Mouse (Mus musculus) forebrain, embryonic 15.5 days (tissue): ENCODE data around the gene Anapc2. TPM values are rescaled to one million over a fixed set of nuclear protein-coding genes. Genes with fewer than 3 reads are reported as not detected.
A peak's percentile ranks its signal among the peaks of the same experiment; 100 is the strongest.

ENCODE experiments used
- ATAC-seq: fragments of 200-750 bp; cut with Nextera tagmentation; replicated peaks from 2 replicates; pipeline ENCODE4 v1.8.0; 2017; ENCODE audit warnings: mild to moderate bottlenecking, moderate TSS enrichment, moderate library complexity
- H3K27ac ChIP-seq: fragments of 300-500 bp; sonication (generic); replicated peaks from 2 replicates; pipeline ENCODE4 v1.5.1; 2015; ENCODE audit warnings: mild to moderate bottlenecking, inconsistent platforms
- H3K27me3 ChIP-seq: fragments of 300-500 bp; sonication (generic); 2 replicates; pipeline ENCODE4 v1.6.1; 2015; ENCODE audit warnings: inconsistent platforms
- H3K36me3 ChIP-seq: fragments of 300-500 bp; sonication (generic); 2 replicates; pipeline ENCODE4 v1.6.1; 2015; ENCODE audit warnings: mild to moderate bottlenecking, inconsistent platforms
- H3K4me1 ChIP-seq: fragments of 300-500 bp; sonication (generic); 2 replicates; pipeline ENCODE4 v1.6.1; 2015; ENCODE audit warnings: inconsistent platforms
- H3K4me2 ChIP-seq: fragments of 300-500 bp; sonication (generic); replicated peaks from 2 replicates; pipeline ENCODE4 v1.6.1; 2015; ENCODE audit warnings: mild to moderate bottlenecking, inconsistent platforms
- H3K4me3 ChIP-seq: fragments of 300-500 bp; sonication (generic); 2 replicates; pipeline ENCODE4 v1.5.1; 2015; ENCODE audit warnings: mild to moderate bottlenecking, inconsistent platforms
- H3K9ac ChIP-seq: fragments of 300-500 bp; sonication (generic); replicated peaks from 2 replicates; pipeline ENCODE4 v1.6.1; 2015; ENCODE audit warnings: mild to moderate bottlenecking, inconsistent platforms
- H3K9me3 ChIP-seq: fragments of 300-500 bp; sonication (generic); 2 replicates; pipeline ENCODE4 v1.6.1; 2016; ENCODE audit warnings: inconsistent platforms
- WGBS: fragments of 180-500 bp; shearing (Covaris S2); methylation state at CpG from one replicate; pipeline ENCODE4 v1.1.7; 2015; ENCODE audit warnings: mixed read lengths; 5-methylcytosine and 5-hydroxymethylcytosine counted together
- polyA plus RNA-seq: library from polyadenylated mRNA; unstranded; fragments of >200 nt; fragmentation: Nextera tagmentation; extraction: Ambion mirVana; gene quantifications from 2 replicates; pipeline ENCODE4 v1.2.1, GENCODE M21; 2015

The Anapc2 gene
- polyA plus RNA-seq, 1 experiment from 2014 or later: 150 TPM

- 83% methylated on average over 8 of the region's 8 CpGs for WGBS
- no peak for ATAC-seq
- Histone ChIP-seq H3K36me3 (no peaks in the 10 kb centered on the region; the same call in 1 of the 2 replicates), H3K27ac (no peak overlapping the region), H3K9me3 (no peaks in the 10 kb centered on the region), H3K4me2 (no peak overlapping the region), H3K27me3 (peaks cover 41% of the 10 kb centered on the region), H3K4me1 (peaks cover 7% of the 10 kb centered on the region), H3K9ac (no peak overlapping the region), H3K4me3 (no peak overlapping the region)
These were observed 24.8 kb downstream of the Anapc2 start for GRCm38 (mm10) chr2:25297093-25297492.

- Histone ChIP-seq H3K9me3 (no peaks in the 10 kb centered on the region), H3K36me3 (no peaks in the 10 kb centered on the region; the same call in 1 of the 2 replicates), H3K4me2 (no peak overlapping the region), H3K27ac (no peak overlapping the region), H3K9ac (no peak overlapping the region), H3K4me3 (no peak overlapping the region), H3K27me3 (peaks cover 31% of the 10 kb centered on the region), H3K4me1 (no peaks in the 10 kb centered on the region)
- 81% methylated on average over 10 of the region's 10 CpGs for WGBS
- ATAC-seq: no peak
These were observed 25.8 kb downstream of the Anapc2 start for GRCm38 (mm10) chr2:25298046-25298445.

DNA sequence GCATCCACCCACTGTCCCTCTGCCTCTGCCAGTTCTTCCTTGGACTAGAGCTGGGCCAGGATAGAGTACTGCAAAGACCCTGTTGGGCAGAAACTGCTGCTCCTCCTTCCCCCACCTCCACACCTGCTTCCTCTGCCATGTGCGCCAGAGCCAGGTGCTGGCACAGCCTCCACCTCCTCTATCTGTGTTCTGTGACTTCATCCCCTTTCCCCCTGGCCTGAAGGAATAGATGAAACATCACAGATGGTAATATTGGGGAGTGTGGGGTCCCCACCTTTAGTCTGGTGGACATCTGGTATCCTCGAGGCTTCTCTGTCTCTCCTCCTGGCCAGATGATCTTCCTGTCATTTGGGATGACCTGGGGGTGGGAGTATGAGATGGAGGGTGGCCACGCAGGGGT, 31.2 kb downstream of the Anapc2 start:
- no peak overlapping the region for H3K9ac ChIP-seq
- ATAC-seq: no peak
- H3K36me3 ChIP-seq: no peaks in the 10 kb centered on the region; the same call in 1 of the 2 replicates
- no peak overlapping the region for H3K4me2 ChIP-seq
- H3K27me3 ChIP-seq: peaks cover 43% of the 10 kb centered on the region
- H3K27ac ChIP-seq: no peak overlapping the region
- 72% methylated on average over 3 of the region's 3 CpGs for WGBS
- no peaks in the 10 kb centered on the region for H3K9me3 ChIP-seq
- H3K4me3 ChIP-seq: no peak overlapping the region
- H3K4me1 ChIP-seq: peaks cover 9% of the 10 kb centered on the region

DNA sequence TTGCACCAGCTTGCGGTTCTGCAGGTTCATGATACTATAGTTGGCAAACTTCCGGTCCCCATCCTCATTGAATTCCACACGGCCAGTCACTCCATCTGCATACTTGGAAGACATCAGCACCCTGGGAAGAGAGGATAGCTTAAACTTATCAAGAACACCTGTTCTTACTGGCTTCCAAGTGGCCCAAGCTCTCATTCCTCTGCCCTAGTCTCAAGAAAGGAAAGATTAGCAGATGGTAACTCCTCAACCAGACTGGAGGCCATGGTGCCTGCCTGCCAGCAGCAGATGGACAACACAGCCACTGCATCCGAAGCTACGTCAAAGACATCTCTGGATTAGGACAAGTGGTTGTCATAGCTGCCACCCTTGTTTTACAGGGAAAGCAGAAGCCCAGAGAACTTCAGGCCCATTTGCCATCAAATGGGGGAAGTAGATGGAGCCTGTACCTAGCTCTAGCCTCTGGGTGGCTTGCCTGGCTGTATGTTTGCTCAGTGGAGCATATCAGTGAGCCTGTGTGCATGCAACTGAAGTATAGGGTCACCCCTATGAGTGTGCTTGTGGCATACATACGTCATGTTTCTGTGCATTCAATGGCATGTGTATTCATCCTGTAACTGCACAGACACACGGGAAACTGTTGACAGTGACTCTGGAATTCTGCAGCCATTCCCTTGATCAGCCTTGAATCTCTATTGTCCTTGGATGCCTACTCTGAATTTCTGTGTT, 31.8 kb downstream of the Anapc2 start:
- no peaks in the 10 kb centered on the region for H3K9me3 ChIP-seq
- peak overlapping the region; percentile 78 for H3K4me2 ChIP-seq
- H3K27ac ChIP-seq: no peak overlapping the region
- peak overlapping the region; percentile 52 for H3K4me3 ChIP-seq
- peak; percentile 47 for ATAC-seq
- H3K9ac ChIP-seq: 0 out of 2 replicates have a peak overlapping the region, but pooled peaks have one; percentile 58
- H3K36me3 ChIP-seq: no peaks in the 10 kb centered on the region; the same call in 1 of the 2 replicates
- peaks cover 9% of the 10 kb centered on the region for H3K4me1 ChIP-seq
- H3K27me3 ChIP-seq: peaks cover 48% of the 10 kb centered on the region
- WGBS: 78% methylated on average over 7 of the region's 7 CpGs

- WGBS: 2% methylated on average over 45 of the region's 45 CpGs
- Histone ChIP-seq H3K36me3 (no peaks in the 10 kb centered on the region; the same call in 1 of the 2 replicates), H3K9me3 (no peaks in the 10 kb centered on the region), H3K4me3 (peak overlapping the region; percentile 52), H3K4me1 (peaks cover 9% of the 10 kb centered on the region), H3K27me3 (peaks cover 56% of the 10 kb centered on the region), H3K9ac (peak overlapping the region; percentile 58), H3K4me2 (peak overlapping the region; percentile 78), H3K27ac (peak overlapping the region; percentile 13; the same call in 1 of the 2 replicates)
- peak; percentile 80 for ATAC-seq
These were observed 32.6 kb downstream of the Anapc2 start for GRCm38 (mm10) chr2:25304657-25305541.

GRCm38 (mm10) chr2:25305587-25306359, 33.5 kb downstream of the Anapc2 start:
- Histone ChIP-seq H3K27ac (peak overlapping the region; percentile 13; the same call in 1 of the 2 replicates), H3K4me3 (peak overlapping the region; percentile 52), H3K9me3 (no peaks in the 10 kb centered on the region), H3K4me2 (peak overlapping the region; percentile 78), H3K9ac (peak overlapping the region; percentile 58), H3K36me3 (no peaks in the 10 kb centered on the region; the same call in 1 of the 2 replicates), H3K27me3 (peaks cover 64% of the 10 kb centered on the region), H3K4me1 (peaks cover 9% of the 10 kb centered on the region)
- WGBS: 49% methylated on average over 14 of the region's 14 CpGs
- ATAC-seq: peak; percentile 44; the same call in 1 of the 2 replicates

- Histone ChIP-seq H3K9me3 (no peaks in the 10 kb centered on the region), H3K27me3 (peaks cover 88% of the 10 kb centered on the region)
- 56% methylated on average over 10 of the region's 10 CpGs for WGBS
These were observed 37.9 kb downstream of the Anapc2 start for GRCm38 (mm10) chr2:25310180-25310579.

GRCm38 (mm10) chr2:25310969-25311368, 38.7 kb downstream of the Anapc2 start:
- Histone ChIP-seq H3K9ac (no peak overlapping the region), H3K4me3 (no peak overlapping the region), H3K4me1 (no peaks in the 10 kb centered on the region), H3K27me3 (peaks cover 92% of the 10 kb centered on the region), H3K9me3 (no peaks in the 10 kb centered on the region), H3K4me2 (no peak overlapping the region), H3K36me3 (no peaks in the 10 kb centered on the region), H3K27ac (no peak overlapping the region)
- 3% methylated on average over 21 of the region's 22 CpGs for WGBS
- no peak for ATAC-seq

More at GRCm38 (mm10) chr2:25310180-25310579, 37.9 kb downstream of the Anapc2 start:
- ATAC-seq: no peak
- Histone ChIP-seq H3K9ac (no peak overlapping the region), H3K36me3 (no peaks in the 10 kb centered on the region), H3K4me3 (no peak overlapping the region), H3K4me1 (peaks cover 3% of the 10 kb centered on the region), H3K4me2 (no peak overlapping the region), H3K27ac (no peak overlapping the region)

- Histone ChIP-seq H3K27ac (no peak overlapping the region), H3K4me2 (no peak overlapping the region), H3K9me3 (no peaks in the 10 kb centered on the region), H3K4me3 (no peak overlapping the region), H3K9ac (no peak overlapping the region), H3K27me3 (peaks cover 93% of the 10 kb centered on the region), H3K4me1 (no peaks in the 10 kb centered on the region), H3K36me3 (no peaks in the 10 kb centered on the region)
- WGBS: 3% methylated on average over 11 of the region's 11 CpGs
- ATAC-seq: no peak
These were observed 39.2 kb downstream of the Anapc2 start for GRCm38 (mm10) chr2:25311491-25311891.

- Histone ChIP-seq H3K4me3 (peak overlapping the region; percentile 62), H3K27me3 (peaks cover 48% of the 10 kb centered on the region), H3K9me3 (no peaks in the 10 kb centered on the region), H3K4me1 (peaks cover 14% of the 10 kb centered on the region; the same call in 1 of the 2 replicates), H3K27ac (peak overlapping the region; percentile 78), H3K9ac (peak overlapping the region; percentile 63), H3K36me3 (no peaks in the 10 kb centered on the region), H3K4me2 (peak overlapping the region; percentile 78)
- WGBS: 4% methylated on average over 31 of the region's 31 CpGs
- peak; percentile 60 for ATAC-seq
These were observed 46.1 kb downstream of the Anapc2 start for GRCm38 (mm10) chr2:25318119-25318966.
